ENCODE assay signal across 8 mouse cellular contexts in genomic region chr11:115512004-115512403, GRCm38 (mm10). TPM values are rescaled to one million over a fixed set of nuclear protein-coding genes. Genes with fewer than 3 reads are reported as not detected.
DNase-seq lines count a peak whose midpoint lies in the region; ATAC-seq and TF ChIP-seq lines count a peak whose summit lies in the region.

No protein-coding gene starts in this region.

- no peaks in the 10 kb centered on the region for H3K36me3 ChIP-seq in embryonic facial prominence, embryonic 14.5 days (ENCODE audit: control insufficient read depth, insufficient read depth, low read length)
- no peaks in the 10 kb centered on the region for H3K36me3 ChIP-seq in intestine, embryonic 15.5 days
- peaks cover 4% of the 10 kb centered on the region for H3K36me3 ChIP-seq in neural tube, embryonic 12.5 days

- no peak for DNase-seq in left cerebral cortex, adult 2 months (ENCODE audit: extremely low spot score in 1 of 2, low spot score in 2 of 2)
- DNase-seq in left cerebral cortex, postnatal 14 days (ENCODE audit: low spot score in 2 of 2): no peak
- DNase-seq in embryonic facial prominence, embryonic 14.5 days (ENCODE audit: low spot score): peak; percentile 68
- DNase-seq in left cerebral cortex, adult 18-20 months (ENCODE audit: low spot score in 2 of 2): no peak
- DNase-seq in frontal cortex, postnatal 36 days (ENCODE audit: low spot score in 2 of 2): no peak
- DNase-seq in right cerebral cortex, adult 18-20 months: no peak

- WGBS in embryonic facial prominence, embryonic 14.5 days: 47% methylated on average over 3 of the region's 3 CpGs
- WGBS in intestine, embryonic 15.5 days: 36% methylated on average over 3 of the region's 3 CpGs
- 41% methylated on average over 3 of the region's 3 CpGs for WGBS in neural tube, embryonic 12.5 days

- H3K4me3 ChIP-seq in left cerebral cortex, adult 2 months: peak overlapping the region; percentile 90
- peak overlapping the region; percentile 85 for H3K4me3 ChIP-seq in embryonic facial prominence, embryonic 14.5 days (ENCODE audit: low read depth, low read length)
- H3K4me3 ChIP-seq in intestine, embryonic 15.5 days (replicated peaks): peak overlapping the region; percentile 93
- H3K4me3 ChIP-seq in neural tube, embryonic 12.5 days: peak overlapping the region; percentile 95

- H3K9ac ChIP-seq in embryonic facial prominence, embryonic 14.5 days (ENCODE audit: low read depth, low read length): peak overlapping the region; percentile 88
- peak overlapping the region; percentile 98 for H3K9ac ChIP-seq in intestine, embryonic 15.5 days
- peak overlapping the region; percentile 99 for H3K9ac ChIP-seq in neural tube, embryonic 12.5 days

- intact Hi-C loops in left cerebral cortex, adult 2 months (cut with DNase I): loop anchor here (2.0 kb wide), 1 partner anchor 53 kb away; the partner anchor contains the start of gene Nup85
- intact Hi-C loops in left cerebral cortex, postnatal 14 days (cut with DNase I): no loop called here

- no peak for TF ChIP-seq CTCF in left cerebral cortex, adult 2 months (IDR thresholded peaks at IDR 0.05)

- H3K4me1 ChIP-seq in embryonic facial prominence, embryonic 14.5 days (ENCODE audit: control insufficient read depth, insufficient read depth, low read length): peaks cover 27% of the 10 kb centered on the region
- peaks cover 48% of the 10 kb centered on the region for H3K4me1 ChIP-seq in intestine, embryonic 15.5 days (replicated peaks)
- peaks cover 50% of the 10 kb centered on the region for H3K4me1 ChIP-seq in neural tube, embryonic 12.5 days

- H3K9me3 ChIP-seq in embryonic facial prominence, embryonic 14.5 days (ENCODE audit: control insufficient read depth, low read length): no peaks in the 10 kb centered on the region
- H3K9me3 ChIP-seq in intestine, embryonic 15.5 days: no peaks in the 10 kb centered on the region
- H3K9me3 ChIP-seq in neural tube, embryonic 12.5 days: no peaks in the 10 kb centered on the region

- ATAC-seq in embryonic facial prominence, embryonic 14.5 days (ENCODE audit: low read depth): no peak
- ATAC-seq in intestine, embryonic 15.5 days: no peak
- ATAC-seq in neural tube, embryonic 12.5 days (ENCODE audit: low FRiP score, low read depth): no peak

- H3K27me3 ChIP-seq in embryonic facial prominence, embryonic 14.5 days (replicated peaks; ENCODE audit: control insufficient read depth, insufficient read depth, low read length): no peaks in the 10 kb centered on the region
- H3K27me3 ChIP-seq in intestine, embryonic 15.5 days (replicated peaks): no peaks in the 10 kb centered on the region
- no peaks in the 10 kb centered on the region for H3K27me3 ChIP-seq in neural tube, embryonic 12.5 days (replicated peaks)

- no peak overlapping the region for H3K27ac ChIP-seq in left cerebral cortex, adult 2 months
- peak overlapping the region; percentile 46; the same call in 1 of the 2 replicates for H3K27ac ChIP-seq in embryonic facial prominence, embryonic 14.5 days (replicated peaks; ENCODE audit: low read depth, low read length)
- H3K27ac ChIP-seq in intestine, embryonic 15.5 days: peak overlapping the region; percentile 93; the same call in 1 of the 2 replicates
- no peak overlapping the region for H3K27ac ChIP-seq in neural tube, embryonic 12.5 days

- H3K4me2 ChIP-seq in embryonic facial prominence, embryonic 14.5 days (ENCODE audit: low read depth, low read length): peak overlapping the region; percentile 64
- peak overlapping the region; percentile 78 for H3K4me2 ChIP-seq in intestine, embryonic 15.5 days (replicated peaks)
- H3K4me2 ChIP-seq in neural tube, embryonic 12.5 days (replicated peaks): peak overlapping the region; percentile 90

RNA-seq across cellular contexts. Expression of gene Jpt1, which starts 2.2 kb away (rescaled TPM):
- total RNA-seq in left cerebral cortex, adult 2 months (2021): 100 to 1,000 TPM; 158 to 161 TPM
- total RNA-seq in left cerebral cortex, postnatal 14 days (2021): 100 to 1,000 TPM; 206 TPM
- polyA plus RNA-seq in embryonic facial prominence, embryonic 14.5 days (2014; fragmentation: Nextera tagmentation; extraction: Ambion mirVana): 576 and 619 TPM in 2 replicates
- polyA plus RNA-seq in intestine, embryonic 15.5 days (2015; fragmentation: Nextera tagmentation; extraction: Ambion mirVana): 493 and 505 TPM in 2 replicates
- 999 and 1,042 TPM in 2 replicates for polyA plus RNA-seq in neural tube, embryonic 12.5 days (2016; fragmentation: Nextera tagmentation; extraction: Ambion mirVana)
- total RNA-seq in left cerebral cortex, adult 18-20 months (2021): 100 to 1,000 TPM; 157 TPM

RNA-seq across cellular contexts. Expression of gene Nt5c, which starts 20.3 kb away (rescaled TPM):
- 10 to 100 TPM; 57.6 to 67.2 TPM for total RNA-seq in left cerebral cortex, adult 2 months (2021)
- total RNA-seq in left cerebral cortex, postnatal 14 days (2021): 10 to 100 TPM; 75.9 TPM
- 70.9 and 74.8 TPM in 2 replicates for polyA plus RNA-seq in embryonic facial prominence, embryonic 14.5 days (2014; fragmentation: Nextera tagmentation; extraction: Ambion mirVana)
- 143 and 148 TPM in 2 replicates for polyA plus RNA-seq in intestine, embryonic 15.5 days (2015; fragmentation: Nextera tagmentation; extraction: Ambion mirVana)
- polyA plus RNA-seq in neural tube, embryonic 12.5 days (2016; fragmentation: Nextera tagmentation; extraction: Ambion mirVana): 84.8 and 87.1 TPM in 2 replicates
- 10 to 100 TPM; 62.2 to 63.3 TPM for total RNA-seq in left cerebral cortex, adult 18-20 months (2021)

RNA-seq across cellular contexts. Expression of gene Sumo2, which starts 24.1 kb away (rescaled TPM):
- total RNA-seq in left cerebral cortex, adult 2 months (2021): 100 to 1,000 TPM; 274 TPM
- total RNA-seq in left cerebral cortex, postnatal 14 days (2021): 100 to 1,000 TPM; 338 to 354 TPM
- 838 and 864 TPM in 2 replicates for polyA plus RNA-seq in embryonic facial prominence, embryonic 14.5 days (2014; fragmentation: Nextera tagmentation; extraction: Ambion mirVana)
- polyA plus RNA-seq in intestine, embryonic 15.5 days (2015; fragmentation: Nextera tagmentation; extraction: Ambion mirVana): 766 and 860 TPM in 2 replicates
- polyA plus RNA-seq in neural tube, embryonic 12.5 days (2016; fragmentation: Nextera tagmentation; extraction: Ambion mirVana): 1,184 and 1,219 TPM in 2 replicates
- 100 to 1,000 TPM; 272 to 305 TPM for total RNA-seq in left cerebral cortex, adult 18-20 months (2021)

RNA-seq across cellular contexts. Expression of gene Armc7, which starts 36.5 kb away (rescaled TPM):
- 10 to 100 TPM; 11.9 to 18.0 TPM for total RNA-seq in left cerebral cortex, adult 2 months (2021)
- total RNA-seq in left cerebral cortex, postnatal 14 days (2021): 10 to 100 TPM in 1 of 2 experiments, 1 to 10 TPM in 1; 9.7 to 10.1 TPM
- 7.6 TPM in 2 replicates for polyA plus RNA-seq in embryonic facial prominence, embryonic 14.5 days (2014; fragmentation: Nextera tagmentation; extraction: Ambion mirVana)
- 6.6 and 8.0 TPM in 2 replicates for polyA plus RNA-seq in intestine, embryonic 15.5 days (2015; fragmentation: Nextera tagmentation; extraction: Ambion mirVana)
- polyA plus RNA-seq in neural tube, embryonic 12.5 days (2016; fragmentation: Nextera tagmentation; extraction: Ambion mirVana): 12.9 and 13.1 TPM in 2 replicates
- total RNA-seq in left cerebral cortex, adult 18-20 months (2021): 10 to 100 TPM; 15.0 to 15.4 TPM

RNA-seq across cellular contexts. Expression of gene Slc16a5, which starts 49.7 kb away (rescaled TPM):
- not detected for total RNA-seq in left cerebral cortex, adult 2 months (2021)
- total RNA-seq in left cerebral cortex, postnatal 14 days (2021): under 1 TPM in 1 of 2 experiments, not detected in 1; 0.15 TPM
- 0.15 and 0.18 TPM in 2 replicates for polyA plus RNA-seq in embryonic facial prominence, embryonic 14.5 days (2014; fragmentation: Nextera tagmentation; extraction: Ambion mirVana)
- 2.8 and 3.7 TPM in 2 replicates for polyA plus RNA-seq in intestine, embryonic 15.5 days (2015; fragmentation: Nextera tagmentation; extraction: Ambion mirVana)
- polyA plus RNA-seq in neural tube, embryonic 12.5 days (2016; fragmentation: Nextera tagmentation; extraction: Ambion mirVana): 0.09 and 0.14 TPM in 2 replicates
- not detected for total RNA-seq in left cerebral cortex, adult 18-20 months (2021)

Comparison
In these comparisons a context has a peak if more than half of its experiments do, and no peak if none do; other contexts are left out.
1. H3K27ac ChIP-seq: peak in embryonic facial prominence, embryonic 14.5 days (single experiment) and intestine, embryonic 15.5 days (single experiment); none in left cerebral cortex, adult 2 months (single experiment) and neural tube, embryonic 12.5 days (single experiment).
2. Peak in every context shown above with its lines, with median percentiles within 50 percentile points of each other: H3K4me3 ChIP-seq, H3K4me2 ChIP-seq and H3K9ac ChIP-seq.